Mouse (Mus musculus): ENCODE data around the gene Eef1akmt2. TPM values are rescaled to one million over a fixed set of nuclear protein-coding genes. Genes with fewer than 3 reads are reported as not detected.

Gene Eef1akmt2
- total and polyA plus RNA-seq, 3 experiments, result 31.4 to 87.2 (median 35.9) TPM

DNA sequence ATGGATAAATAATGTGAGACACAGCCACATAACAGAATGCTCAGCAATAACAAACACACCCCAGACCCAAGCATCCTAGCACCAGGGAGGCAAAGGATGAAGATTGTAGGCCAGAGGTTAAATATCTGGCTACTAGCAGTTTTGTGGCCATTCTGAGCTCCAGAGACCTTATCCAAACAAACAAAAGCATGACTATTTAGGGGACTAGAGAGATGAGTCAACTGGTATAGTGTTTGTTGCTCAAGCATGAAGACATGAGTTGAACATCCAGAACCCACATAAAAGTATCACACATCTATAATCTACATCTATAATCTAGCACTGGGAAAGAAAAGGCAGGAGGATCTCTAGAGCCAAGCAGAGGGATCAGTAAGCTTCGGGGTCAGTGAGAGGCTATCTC, 10.0 kb downstream of the Eef1akmt2 start:
- in situ Hi-C loops (cut with MboI; ENCODE audit: low pct_ligation_motif_present, low pct_unique_long_range_greater_than_20kb, low sequenced_read_pairs) (no loop called here), dilution Hi-C loops (cut with MboI; ENCODE audit: extremely low pct_ligation_motif_present, extremely low pct_unique_long_range_greater_than_20kb, low sequenced_read_pairs) (no loop called here)
- H3K4me2 ChIP-seq (ENCODE audit: insufficient read depth, low read depth, poor library complexity, severe bottlenecking), result no peak overlapping the region
- H3K4me1 ChIP-seq (ENCODE audit: control insufficient read depth in 1 of 2, insufficient read depth in 2 of 2), result peaks cover 0 to 14% of the 10 kb centered on the region in 2 experiments; a peak in 2 of 4 replicates
- H3K36me3 ChIP-seq (replicated peaks in 1 of 2; ENCODE audit: control insufficient read depth in 1 of 2, insufficient read depth in 1 of 2, low read length in 1 of 2), result peaks cover 12 to 57% of the 10 kb centered on the region in 2 experiments
- no peak overlapping the region for H3K27ac ChIP-seq (ENCODE audit: insufficient read depth, low read depth)
- H3K4me3 ChIP-seq (replicated peaks in 1 of 3; ENCODE audit: low read depth in 2 of 3, low read length in 2 of 3, poor library complexity in 1 of 3), result no peak overlapping the region
- no peaks in the 10 kb centered on the region for H3K27me3 ChIP-seq (replicated peaks)
- TF ChIP-seq NRF1 (IDR thresholded peaks at IDR 0.05; ENCODE audit: low read depth, low read length) (no peak), UBTF (IDR thresholded peaks at IDR 0.05; ENCODE audit: low read depth, low read length) (no peak), IRF4 (IDR thresholded peaks at IDR 0.05; ENCODE audit: low read depth, low read length) (no peak), SIN3A (IDR thresholded peaks at IDR 0.05; ENCODE audit: low read length) (no peak), MYC (IDR thresholded peaks at IDR 0.05; ENCODE audit: low read depth, low read length) (no peak), JUN (IDR thresholded peaks at IDR 0.05; ENCODE audit: insufficient read depth, low read depth, low read length) (no peak), ZC3H11A (IDR thresholded peaks at IDR 0.05; ENCODE audit: low read depth, low read length) (no peak), MAX (IDR thresholded peaks at IDR 0.05; ENCODE audit: low read length) (no peak), HCFC1 (IDR thresholded peaks at IDR 0.05; ENCODE audit: low read depth, low read length) (no peak), PAX5 (IDR thresholded peaks at IDR 0.05; ENCODE audit: low read length) (no peak), ETS1 (conservative IDR thresholded peaks at IDR 0.05; ENCODE audit: low read depth, low read length) (no peak), POLR2A (IDR thresholded peaks at IDR 0.05; ENCODE audit: low read depth, low read length) (no peak), CHD1 (IDR thresholded peaks at IDR 0.05; ENCODE audit: low read depth, low read length) (no peak), E2F4 (IDR thresholded peaks at IDR 0.05; ENCODE audit: insufficient replicate concordance, low read depth, low read length) (no peak), ZNF384 (IDR thresholded peaks at IDR 0.05; ENCODE audit: low read depth, low read length) (no peak), EP300 (IDR thresholded peaks at IDR 0.05; ENCODE audit: low read length) (no peak), MAFK (IDR thresholded peaks at IDR 0.05; ENCODE audit: insufficient replicate concordance, low read length) (no peak), RCOR1 (conservative IDR thresholded peaks at IDR 0.05; ENCODE audit: low read depth, low read length) (no peak)
- H3K79me2 ChIP-seq (replicated peaks; ENCODE audit: control insufficient read depth, extremely low read depth, insufficient read depth, poor library complexity, severe bottlenecking), result no peaks in the 10 kb centered on the region
- H3K9me3 ChIP-seq (replicated peaks; ENCODE audit: low read length), result no peaks in the 10 kb centered on the region
- H3K9ac ChIP-seq (ENCODE audit: insufficient read depth, low read depth), result no peak overlapping the region
- no peak for DNase-seq (ENCODE audit: extremely low read depth)

DNA sequence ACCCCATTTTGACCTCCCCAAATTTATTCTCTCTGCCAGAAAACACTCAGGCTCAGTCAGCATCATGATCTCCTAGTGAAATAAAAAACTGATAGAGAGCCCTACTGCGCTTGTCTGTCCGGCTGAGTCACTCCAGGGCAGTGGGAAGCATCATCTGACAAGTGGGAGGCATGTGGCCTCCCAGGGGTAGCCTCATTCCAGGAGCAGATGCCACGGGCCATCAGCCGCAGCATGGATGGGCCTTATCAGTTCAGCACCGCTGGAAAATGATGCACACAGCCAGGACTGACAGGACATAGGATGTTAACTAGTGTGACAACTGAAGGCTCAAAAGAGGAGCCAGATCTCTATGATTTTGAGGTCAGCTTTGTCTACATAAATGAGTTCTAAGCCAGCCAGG, 11.2 kb downstream of the Eef1akmt2 start:
- Histone ChIP-seq H3K27ac (ENCODE audit: insufficient read depth, low read depth) (no peak overlapping the region), H3K4me1 (ENCODE audit: control insufficient read depth in 1 of 2, insufficient read depth in 2 of 2) (peaks cover 0 to 14% of the 10 kb centered on the region in 2 experiments; a peak in 2 of 4 replicates), H3K4me2 (ENCODE audit: insufficient read depth, low read depth, poor library complexity, severe bottlenecking) (no peak overlapping the region), H3K4me3 (replicated peaks in 1 of 3; ENCODE audit: low read depth in 2 of 3, low read length in 2 of 3, poor library complexity in 1 of 3) (no peak overlapping the region), H3K9ac (ENCODE audit: insufficient read depth, low read depth) (no peak overlapping the region), H3K9me3 (replicated peaks; ENCODE audit: low read length) (no peaks in the 10 kb centered on the region), H3K27me3 (replicated peaks) (no peaks in the 10 kb centered on the region), H3K36me3 (replicated peaks in 1 of 2; ENCODE audit: control insufficient read depth in 1 of 2, insufficient read depth in 1 of 2, low read length in 1 of 2) (peaks cover 13 to 54% of the 10 kb centered on the region in 2 experiments), H3K79me2 (replicated peaks; ENCODE audit: control insufficient read depth, extremely low read depth, insufficient read depth, poor library complexity, severe bottlenecking) (no peaks in the 10 kb centered on the region)
- TF ChIP-seq MYC (IDR thresholded peaks at IDR 0.05; ENCODE audit: low read depth, low read length) (no peak), ZKSCAN1 (IDR thresholded peaks at IDR 0.05; ENCODE audit: borderline replicate concordance, low read depth, low read length) (no peak), MEF2A (IDR thresholded peaks at IDR 0.05; ENCODE audit: borderline replicate concordance, low read depth, low read length) (no peak), SMC3 (IDR thresholded peaks at IDR 0.05; ENCODE audit: low read depth, low read length) (no peak), JUN (IDR thresholded peaks at IDR 0.05; ENCODE audit: insufficient read depth, low read depth, low read length) (no peak), CHD1 (IDR thresholded peaks at IDR 0.05; ENCODE audit: low read depth, low read length) (no peak), TCF12 (IDR thresholded peaks at IDR 0.05; ENCODE audit: low read depth, low read length) (no peak), IRF4 (IDR thresholded peaks at IDR 0.05; ENCODE audit: low read depth, low read length) (no peak), MAZ (IDR thresholded peaks at IDR 0.05; ENCODE audit: low read depth, low read length) (no peak), RCOR1 (conservative IDR thresholded peaks at IDR 0.05; ENCODE audit: low read depth, low read length) (no peak), CTCF (conservative IDR thresholded peaks at IDR 0.05 in 1 of 2, IDR thresholded peaks at IDR 0.05 in 1 of 2; ENCODE audit: low read depth in 2 of 2, low read length in 2 of 2) (no peak), ETS1 (conservative IDR thresholded peaks at IDR 0.05; ENCODE audit: low read depth, low read length) (no peak)
- in situ Hi-C loops (cut with MboI; ENCODE audit: low pct_ligation_motif_present, low pct_unique_long_range_greater_than_20kb, low sequenced_read_pairs) (no loop called here), dilution Hi-C loops (cut with MboI; ENCODE audit: extremely low pct_ligation_motif_present, extremely low pct_unique_long_range_greater_than_20kb, low sequenced_read_pairs) (no loop called here)
- no peak for DNase-seq (ENCODE audit: extremely low read depth)
